Mouse (Mus musculus): Measurements from ENCODE around the gene Fermt2. TPM values are rescaled to one million over a fixed set of nuclear protein-coding genes. Genes with fewer than 3 reads are reported as not detected.

The Fermt2 gene
- polyA plus RNA-seq, 1 experiment = 16.9 TPM

- DNase-seq (ENCODE audit: low read depth, low spot score) = no peak
- WGBS = 59% methylated on average over 7 of the region's 7 CpGs
Observed at GRCm38 (mm10) chr14:45444870-45445269, 85.0 kb downstream of the Fermt2 start.

- WGBS = 48% methylated on average over 12 of the region's 12 CpGs
- DNase-seq (ENCODE audit: low read depth, low spot score) = no peak
Observed at GRCm38 (mm10) chr14:45442781-45443560, 86.9 kb downstream of the Fermt2 start.

DNA sequence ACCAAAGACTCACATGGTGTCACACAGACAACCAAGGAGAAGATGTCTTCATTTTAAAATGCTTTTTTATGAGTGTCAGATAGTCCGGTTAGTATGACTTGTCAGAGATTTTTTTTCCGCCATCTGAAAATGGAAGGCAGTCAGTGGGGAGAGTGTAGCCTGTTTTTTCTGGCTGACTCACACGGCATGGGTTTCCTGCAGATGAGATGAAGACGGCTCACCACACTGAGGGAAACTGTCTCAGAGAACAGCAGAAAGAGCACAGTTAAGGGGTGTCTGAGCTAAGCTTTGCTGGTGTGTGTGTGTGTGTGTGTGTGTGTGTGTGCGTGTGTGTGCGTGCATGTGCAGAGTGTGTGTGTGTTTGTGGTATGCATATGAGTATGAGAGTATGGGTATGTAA, 88.6 kb downstream of the Fermt2 start:
- 77% methylated on average over 6 of the region's 6 CpGs for WGBS

DNA sequence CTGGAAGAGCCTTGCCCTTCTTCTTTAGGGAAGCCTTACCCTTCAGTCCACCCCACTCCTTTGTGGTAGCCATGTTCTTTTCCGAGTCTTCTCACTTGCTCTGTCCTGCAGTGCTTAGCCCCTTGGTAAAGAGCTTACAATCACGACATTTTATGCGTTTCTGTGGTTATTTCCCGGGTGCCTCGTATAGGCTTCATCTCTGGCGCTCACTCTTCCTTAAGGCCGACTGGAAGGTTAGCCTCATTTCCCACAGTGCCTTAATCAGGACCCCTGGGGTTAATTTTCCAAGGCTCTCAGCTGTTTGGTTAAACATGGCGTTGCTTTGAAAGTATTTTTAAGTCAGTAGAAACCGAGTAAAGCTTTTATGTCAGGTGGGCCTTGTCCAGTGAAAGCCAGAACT, 90.5 kb downstream of the Fermt2 start:
- DNase-seq (ENCODE audit: low read depth, low spot score) = no peak
- 85% methylated on average over 9 of the region's 9 CpGs for WGBS

More for the DNA sequence above, 88.6 kb downstream of the Fermt2 start:
- no peak for DNase-seq (ENCODE audit: low read depth, low spot score)

- WGBS = 75% methylated on average over 2 of the region's 2 CpGs
- DNase-seq (ENCODE audit: low read depth, low spot score) = no peak
Observed at GRCm38 (mm10) chr14:45438931-45439275, 91.0 kb downstream of the Fermt2 start.

GRCm38 (mm10) chr14:45438250-45438930, 91.5 kb downstream of the Fermt2 start:
- 68% methylated on average over 19 of the region's 19 CpGs for WGBS
- no peak for DNase-seq (ENCODE audit: low read depth, low spot score)

DNA sequence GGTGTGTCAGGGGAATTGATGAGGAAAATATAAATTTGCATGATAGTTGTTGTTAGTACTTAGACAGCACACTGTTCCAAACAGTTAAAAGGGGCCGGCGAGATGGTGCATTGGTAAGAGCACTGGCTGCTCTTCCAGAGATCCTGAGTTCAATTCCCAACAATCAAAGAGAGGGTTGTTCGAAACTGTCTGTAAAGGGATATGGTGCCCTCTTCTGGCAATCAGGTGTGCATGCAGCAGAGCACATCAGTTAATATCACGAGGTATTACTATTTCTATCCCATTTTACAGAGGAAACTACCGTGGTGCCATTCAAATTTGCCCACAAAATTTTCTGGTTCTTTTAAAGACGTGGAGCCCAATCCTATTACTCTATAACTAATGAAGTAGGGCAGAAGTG, 95.7 kb downstream of the Fermt2 start:
- WGBS = 63% methylated on average over 6 of the region's 6 CpGs
- DNase-seq (ENCODE audit: low read depth, low spot score) = no peak

GRCm38 (mm10) chr14:45432003-45432402, 97.9 kb downstream of the Fermt2 start:
- no peak for DNase-seq (ENCODE audit: low read depth, low spot score)
- 75% methylated on average over 4 of the region's 4 CpGs for WGBS

- no peak for DNase-seq (ENCODE audit: low read depth, low spot score)
- WGBS = 66% methylated on average over 13 of the region's 13 CpGs
Observed at GRCm38 (mm10) chr14:45430066-45430842, 99.7 kb downstream of the Fermt2 start.

- peak; percentile 21 for DNase-seq (ENCODE audit: low read depth, low spot score)
- 3% methylated on average over 5 of the region's 5 CpGs for WGBS
Observed at GRCm38 (mm10) chr14:45423220-45423619, 106.7 kb downstream of the Fermt2 start.

GRCm38 (mm10) chr14:45422371-45422770, 107.5 kb downstream of the Fermt2 start:
- no peak for DNase-seq (ENCODE audit: low read depth, low spot score)
- WGBS = 39% methylated on average over 4 of the region's 4 CpGs

- no peak for DNase-seq (ENCODE audit: low read depth, low spot score)
- WGBS = 77% methylated on average over 4 of the region's 4 CpGs
Observed at GRCm38 (mm10) chr14:45419323-45419722, 110.6 kb downstream of the Fermt2 start.

DNA sequence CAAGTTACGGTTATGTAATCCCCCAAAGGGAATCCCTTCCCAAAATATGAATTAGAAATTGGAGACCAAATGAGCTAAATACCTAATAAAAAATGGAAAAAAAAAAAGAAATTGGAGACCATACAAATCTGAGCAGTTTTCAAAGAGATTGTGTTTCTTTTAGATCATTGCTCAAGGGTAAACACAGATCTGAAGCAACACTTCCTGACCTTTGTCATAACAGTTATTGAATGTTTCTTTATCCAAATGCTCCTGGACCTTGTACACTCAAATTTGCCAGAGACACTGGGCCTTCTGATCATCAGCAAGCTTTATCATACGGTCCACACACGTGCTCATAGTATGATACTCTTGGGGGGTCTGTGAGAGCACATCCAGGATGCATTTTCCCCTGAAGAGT, 111.4 kb downstream of the Fermt2 start:
- DNase-seq (ENCODE audit: low read depth, low spot score) = no peak
- 52% methylated on average over 3 of the region's 3 CpGs for WGBS

DNA sequence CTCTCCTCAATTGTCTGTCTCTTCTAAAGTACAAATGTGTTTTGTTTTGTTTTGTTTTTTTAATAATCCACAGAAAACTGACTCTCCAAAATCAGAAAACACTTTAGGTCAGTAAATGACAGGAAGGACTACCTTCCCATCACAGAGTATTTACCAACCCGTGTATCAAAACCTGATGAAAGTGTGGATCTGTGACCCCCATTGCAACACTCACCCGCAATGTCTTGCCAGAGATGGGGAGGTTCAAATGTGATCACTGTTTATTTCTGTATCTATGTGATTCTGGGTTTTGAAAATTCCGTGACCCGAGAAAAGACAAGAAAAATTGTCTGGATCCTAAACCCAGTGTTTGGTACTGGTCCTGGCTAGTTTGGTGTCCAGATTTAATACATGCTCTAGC, 113.7 kb downstream of the Fermt2 start:
- no peak for DNase-seq (ENCODE audit: low read depth, low spot score)
- WGBS = 89% methylated on average over 4 of the region's 4 CpGs

Other genes starting within 250 kb of the Fermt2 start
- 8.0 and 10.1 TPM in 2 replicates for gene Ero1l, start 211.3 kb downstream of the Fermt2 start, polyA plus RNA-seq (2012; rRNA removed)
- 36.5 and 37.0 TPM in 2 replicates for gene Psmc6, start 200.3 kb downstream of the Fermt2 start, polyA plus RNA-seq (2012; rRNA removed)
- gene Styx, start 179.0 kb downstream of the Fermt2 start, polyA plus RNA-seq (2012; rRNA removed) = 1.5 and 4.0 TPM in 2 replicates
- 10.1 and 10.2 TPM in 2 replicates for gene Gnpnat1, start 125.2 kb downstream of the Fermt2 start, polyA plus RNA-seq (2012; rRNA removed)
- gene Ddhd1, start 128.0 kb upstream of the Fermt2 start, polyA plus RNA-seq (2012; rRNA removed) = 13.9 and 20.3 TPM in 2 replicates